Mouse (Mus musculus) ES-E14 (cell line): Measurements from ENCODE around the gene Zfp827. TPM values are rescaled to one million over a fixed set of nuclear protein-coding genes. Genes with fewer than 3 reads are reported as not detected.

Source experiments
- DNase-seq: peaks from one replicate; pipeline ENCODE4 v3.0.0-alpha.2; 2013; ENCODE audit warnings: low read depth, low spot score
- H3K27ac ChIP-seq: 2 replicates; pipeline ENCODE4 v1.5.1; 2012; ENCODE audit warnings: low read depth, mild to moderate bottlenecking, low read length, moderate library complexity, mixed read lengths; ENCODE audit not compliant: poor library complexity, insufficient read depth, severe bottlenecking
- H3K36me3 ChIP-seq: 2 replicates; pipeline ENCODE4 v1.6.1; 2012; ENCODE audit warnings: mild to moderate bottlenecking, low read length, moderate library complexity, mixed read lengths; ENCODE audit not compliant: control insufficient read depth, poor library complexity, insufficient read depth, severe bottlenecking
- H3K4me1 ChIP-seq, 2 experiments: fragments of 150-350 bp in 1 of 2; sonication (generic) in 1 of 2; 2 replicates each; pipeline ENCODE4 v1.6.1; 2012; ENCODE audit warnings: low read length in 2 of 2, mild to moderate bottlenecking in 1 of 2, mixed read lengths in 1 of 2; ENCODE audit not compliant: control insufficient read depth in 2 of 2, insufficient read depth in 2 of 2, poor library complexity in 1 of 2
- H3K4me3 ChIP-seq, 2 experiments: fragments of 150-350 bp in 1 of 2; sonication (generic) in 1 of 2; 2 replicates each; pipeline ENCODE4 v1.5.1; 2012; ENCODE audit warnings: low read length in 2 of 2, low read depth in 1 of 2, mild to moderate bottlenecking in 1 of 2, mixed read lengths in 1 of 2; ENCODE audit not compliant: insufficient read depth in 1 of 2, poor library complexity in 1 of 2, severe bottlenecking in 1 of 2
- H3K9ac ChIP-seq: 2 replicates; pipeline ENCODE4 v1.6.1; 2012; ENCODE audit warnings: low read depth, mild to moderate bottlenecking, low read length, mixed read lengths; ENCODE audit not compliant: poor library complexity, insufficient read depth, severe bottlenecking
- H3K9me3 ChIP-seq: fragments of 150-350 bp; sonication (generic); 2 replicates; pipeline ENCODE4 v1.6.1; 2012; ENCODE audit warnings: low read depth, mild to moderate bottlenecking, low read length; ENCODE audit not compliant: control insufficient read depth, insufficient read depth
- CHD2 ChIP-seq: IDR thresholded peaks from 2 replicates; pipeline ENCODE4 v1.6.1; 2014; ENCODE audit warnings: mild to moderate bottlenecking, low read depth, low read length, inconsistent platforms
- HCFC1 ChIP-seq: IDR thresholded peaks from 2 replicates; pipeline ENCODE4 v1.6.1; 2012; ENCODE audit warnings: low read length, inconsistent platforms, borderline replicate concordance; ENCODE audit not compliant: insufficient read depth
- MAFK ChIP-seq: IDR thresholded peaks from 2 replicates; pipeline ENCODE4 v1.6.1; 2014; ENCODE audit warnings: mild to moderate bottlenecking, low read depth, low read length, inconsistent platforms; ENCODE audit not compliant: insufficient read depth
- ZC3H11A ChIP-seq: IDR thresholded peaks from 2 replicates; pipeline ENCODE4 v1.6.1; 2012; ENCODE audit warnings: low read depth, mild to moderate bottlenecking, inconsistent platforms, low read length, borderline replicate concordance
- ZNF384 ChIP-seq: IDR thresholded peaks from 2 replicates; pipeline ENCODE4 v1.6.1; 2012; ENCODE audit warnings: low read depth, low read length, inconsistent platforms
- in situ Hi-C, 2 experiments: fragments of 600-800 bp; cut with MboI; formaldehyde crosslinking; loops; one replicate each; pipeline ENCODE4 v1.15.1; 2025; ENCODE audit warnings: low sequenced_read_pairs in 2 of 2, inconsistent platforms in 1 of 2; ENCODE audit not compliant: unreplicated experiment in 2 of 2
- total RNA-seq: library from RNA; depleted of rRNA; stranded (reverse); fragments of 300-350 nt; gene quantifications from 2 replicates; pipeline ENCODE4 v1.2.3, GENCODE M21; 2012

Gene Zfp827
- total RNA-seq, 1 experiment: 5.8 TPM

DNA sequence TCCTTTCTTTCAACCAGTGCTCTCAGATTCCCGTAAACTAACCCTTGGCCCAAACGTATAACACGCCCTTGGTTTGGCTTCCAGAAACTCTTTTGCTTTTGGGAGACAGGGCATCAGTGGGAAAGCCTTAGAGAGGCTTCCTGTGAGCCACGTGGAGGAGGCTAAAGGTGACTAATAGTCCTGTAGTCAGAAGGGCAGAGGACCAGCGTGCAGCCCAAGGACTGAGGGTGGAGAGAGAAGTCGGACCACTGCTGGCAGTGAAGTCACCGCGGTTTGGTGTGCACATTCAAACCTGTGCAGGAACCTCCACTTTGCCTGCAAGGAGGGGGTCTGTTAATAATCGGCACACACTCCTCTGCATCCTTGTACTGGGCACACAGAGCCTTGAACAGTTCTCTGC lies 76.4 kb downstream of the Zfp827 start:
- H3K36me3 ChIP-seq: peaks cover 3% of the 10 kb centered on the region; the same call in 1 of the 2 replicates
- no peak overlapping the region for H3K9ac ChIP-seq
- no peak overlapping the region for H3K27ac ChIP-seq
- TF ChIP-seq ZNF384: no peak
- TF ChIP-seq HCFC1: no peak
- TF ChIP-seq ZC3H11A: no peak
- no peak for TF ChIP-seq MAFK
- no peak for TF ChIP-seq CHD2
- no peaks in the 10 kb centered on the region for H3K9me3 ChIP-seq
- in situ Hi-C loops: no loop called here
- no peak for DNase-seq
- no peak overlapping the region for H3K4me3 ChIP-seq
- peaks cover 0 to 4% of the 10 kb centered on the region in 2 experiments; a peak in 1 of 4 replicates for H3K4me1 ChIP-seq

DNA sequence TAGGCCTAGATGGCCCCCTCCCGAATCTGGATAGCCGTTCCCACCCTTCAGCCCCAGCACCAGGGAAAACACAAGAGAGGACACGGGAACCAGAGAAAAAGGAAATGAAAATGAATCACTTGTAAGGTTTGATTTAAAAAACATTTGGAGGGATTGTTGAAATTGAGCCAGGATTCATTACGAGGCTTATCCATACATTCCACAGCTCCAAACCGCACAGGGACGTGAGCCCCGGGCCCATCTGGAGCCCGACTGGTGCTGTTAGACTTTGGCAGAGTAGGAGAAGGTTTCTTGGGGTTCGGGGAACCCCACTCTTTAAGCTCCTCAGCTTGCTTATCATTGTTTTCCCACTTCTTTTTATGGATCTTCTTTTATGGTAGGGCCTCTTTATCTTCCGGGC lies 76.9 kb downstream of the Zfp827 start:
- Histone ChIP-seq H3K9me3 (no peaks in the 10 kb centered on the region), H3K9ac (no peak overlapping the region), H3K4me3 (no peak overlapping the region), H3K27ac (no peak overlapping the region), H3K36me3 (peaks cover 3% of the 10 kb centered on the region; the same call in 1 of the 2 replicates), H3K4me1 (peaks cover 0 to 4% of the 10 kb centered on the region in 2 experiments; a peak in 1 of 4 replicates)
- in situ Hi-C loops: no loop called here
- no peak for DNase-seq
- TF ChIP-seq HCFC1: no peak
- TF ChIP-seq ZNF384: no peak
- TF ChIP-seq MAFK: no peak
- no peak for TF ChIP-seq ZC3H11A
- TF ChIP-seq CHD2: no peak

DNA sequence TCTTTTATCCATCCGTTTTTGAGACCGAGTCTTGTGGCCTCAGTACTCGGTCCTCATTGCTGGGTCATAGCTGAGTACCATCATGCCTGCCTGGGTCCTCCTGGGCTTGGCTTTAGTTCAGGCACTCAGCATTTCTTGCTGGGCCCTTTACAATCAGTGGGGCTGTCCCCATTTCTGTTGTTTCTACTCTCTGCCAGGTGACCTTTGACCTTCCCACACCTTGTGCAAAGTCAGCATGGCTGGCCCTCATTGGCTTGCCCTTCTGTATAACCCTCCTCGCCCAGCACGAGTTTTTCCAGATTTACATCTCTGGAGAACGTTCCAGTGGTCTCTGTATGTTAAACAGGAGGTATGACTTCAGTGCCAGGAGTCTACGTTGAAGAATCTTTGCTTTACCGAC lies 83.2 kb downstream of the Zfp827 start:
- in situ Hi-C loops: no loop called here
- no peak overlapping the region for H3K4me3 ChIP-seq
- peaks cover 2 to 21% of the 10 kb centered on the region in 2 experiments; a peak in 1 of 4 replicates for H3K4me1 ChIP-seq
- H3K27ac ChIP-seq: no peak overlapping the region
- H3K9me3 ChIP-seq: no peaks in the 10 kb centered on the region
- peaks cover 4% of the 10 kb centered on the region; the same call in 1 of the 2 replicates for H3K36me3 ChIP-seq
- H3K9ac ChIP-seq: no peak overlapping the region
- DNase-seq: no peak
- TF ChIP-seq HCFC1: no peak
- no peak for TF ChIP-seq ZC3H11A
- TF ChIP-seq ZNF384: no peak
- TF ChIP-seq CHD2: no peak
- TF ChIP-seq MAFK: no peak

DNA sequence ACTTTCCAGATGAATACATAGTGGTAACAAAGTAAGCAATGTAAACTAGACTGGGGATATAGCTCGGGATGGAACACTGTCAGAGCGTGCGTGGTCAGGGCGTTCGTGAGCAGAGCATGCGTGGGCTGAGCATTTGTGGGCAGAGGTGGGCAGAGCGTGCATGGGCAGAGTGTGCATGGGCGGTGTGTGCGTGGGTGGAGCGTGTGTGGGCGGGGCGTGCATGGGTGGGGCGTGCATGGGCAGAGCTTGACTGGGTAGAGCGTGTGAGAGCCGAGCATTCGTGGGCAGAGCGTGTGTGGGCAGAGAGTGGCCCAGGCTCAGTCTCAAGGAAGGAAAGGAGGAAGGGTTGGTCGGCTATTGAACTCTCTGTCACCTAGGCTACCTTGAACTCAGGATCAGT lies 84.2 kb downstream of the Zfp827 start:
- no peak for DNase-seq
- H3K27ac ChIP-seq: peak overlapping the region; percentile 39; the same call in 1 of the 2 replicates
- peaks cover 4% of the 10 kb centered on the region; the same call in 1 of the 2 replicates for H3K36me3 ChIP-seq
- H3K9me3 ChIP-seq: no peaks in the 10 kb centered on the region
- no peak overlapping the region for H3K9ac ChIP-seq
- H3K4me3 ChIP-seq: peak overlapping the region in 1 of 2 experiments; percentile 10; a peak in 1 of 4 replicates
- in situ Hi-C loops: no loop called here
- TF ChIP-seq ZC3H11A (no peak), MAFK (no peak), CHD2 (no peak), HCFC1 (no peak), ZNF384 (no peak)
- peaks cover 2 to 21% of the 10 kb centered on the region in 2 experiments; a peak in 1 of 4 replicates for H3K4me1 ChIP-seq

DNA sequence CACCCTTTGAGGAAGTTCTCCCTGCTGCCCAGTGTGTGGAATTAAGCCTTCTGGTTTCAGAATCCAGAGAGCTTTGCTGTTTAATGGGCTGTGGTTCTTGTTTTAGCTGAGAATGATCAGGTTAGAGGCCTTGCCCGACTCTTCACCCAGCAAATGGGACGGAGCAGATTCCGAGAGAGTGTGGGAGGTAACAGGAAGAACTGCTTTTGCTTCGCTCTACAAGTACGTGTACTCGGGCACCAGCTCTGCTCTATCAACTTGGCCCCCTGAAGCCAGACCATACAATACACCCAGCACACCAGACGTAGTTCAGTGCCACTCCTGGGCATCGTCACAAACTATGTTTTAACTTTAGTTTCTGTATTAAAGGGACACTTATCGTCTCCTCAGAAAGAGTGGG lies 85.3 kb downstream of the Zfp827 start:
- Histone ChIP-seq H3K9ac (no peak overlapping the region), H3K4me1 (peaks cover 2 to 26% of the 10 kb centered on the region in 2 experiments; a peak in 2 of 4 replicates), H3K4me3 (no peak overlapping the region), H3K27ac (no peak overlapping the region), H3K36me3 (peaks cover 7% of the 10 kb centered on the region; the same call in 1 of the 2 replicates), H3K9me3 (no peaks in the 10 kb centered on the region)
- in situ Hi-C loops: no loop called here
- DNase-seq: no peak
- TF ChIP-seq CHD2 (no peak), HCFC1 (no peak), ZNF384 (no peak), MAFK (no peak), ZC3H11A (no peak)
